ENCODE assay signal across 24 mouse cellular contexts in genomic region chr7:43776506-43776905, GRCm38 (mm10). TPM values are rescaled to one million over a fixed set of nuclear protein-coding genes. Genes with fewer than 3 reads are reported as not detected.
A peak's percentile ranks its signal among the peaks of the same experiment; 100 is the strongest.
DNase-seq lines count a peak whose midpoint lies in the region; ATAC-seq lines count a peak whose summit lies in the region.
"Had no signal": no experiment of that assay in that cellular context is flagged by ENCODE, and none has a peak within 500 bp of the region (broad histone marks: within the 10 kb centered on the region; RNA-seq: fewer than 3 reads in every experiment).

No protein-coding gene starts in this region.

- H3K4me3 ChIP-seq in intestine, embryonic 14.5 days (ENCODE audit: low read depth, low read length) = no peak overlapping the region
- no peak overlapping the region for H3K4me3 ChIP-seq in intestine, embryonic 16.5 days (ENCODE audit: low read length)
- no peak overlapping the region for H3K4me3 ChIP-seq in limb, embryonic 10.5 days
- H3K4me3 ChIP-seq: forebrain, embryonic 15.5 days; heart, adult 2 months; heart, embryonic 12.5 days; hindbrain, embryonic 10.5 days; hindbrain, embryonic 15.5 days had no signal

- DNase-seq in intestine, embryonic 14.5 days (ENCODE audit: low spot score) = peak; percentile 18
- DNase-seq in right cerebral cortex, postnatal 10 days (ENCODE audit: low spot score in 2 of 2) = peak; percentile 2 to 4
- DNase-seq in right cerebral cortex, adult 2 months (ENCODE audit: low spot score in 2 of 2) = no peak
- peak; percentile 10 for DNase-seq in limb, embryonic 10.5 days (ENCODE audit: low spot score)
- no peak for DNase-seq in gastrocnemius, adult 8-10 months (ENCODE audit: low spot score in 2 of 2)
- DNase-seq: adrenal gland, adult 2 months; adrenal gland, postnatal 25 days; cerebellum, adult 18-20 months; cerebellum, adult 9-11 months; cerebellum, postnatal 36 days; gastrocnemius, postnatal 10 days had no signal

- no peak overlapping the region for H3K27ac ChIP-seq in intestine, embryonic 14.5 days (ENCODE audit: low read depth)
- no peak overlapping the region for H3K27ac ChIP-seq in intestine, embryonic 16.5 days (ENCODE audit: low read length)
- H3K27ac ChIP-seq in limb, embryonic 10.5 days = no peak overlapping the region
- H3K27ac ChIP-seq: forebrain, embryonic 15.5 days; heart, adult 2 months; hindbrain, embryonic 15.5 days had no signal

- H3K4me1 ChIP-seq in intestine, embryonic 14.5 days (replicated peaks; ENCODE audit: control insufficient read depth, insufficient read depth, low read length) = no peaks in the 10 kb centered on the region
- H3K4me1 ChIP-seq in intestine, embryonic 16.5 days (ENCODE audit: control insufficient read depth, insufficient read depth, low read length) = peaks cover 7% of the 10 kb centered on the region
- peaks cover 5% of the 10 kb centered on the region; the same call in 1 of the 2 replicates for H3K4me1 ChIP-seq in limb, embryonic 10.5 days
- H3K4me1 ChIP-seq: forebrain, embryonic 15.5 days; hindbrain, embryonic 15.5 days had no signal

- no peaks in the 10 kb centered on the region for H3K36me3 ChIP-seq in intestine, embryonic 14.5 days (ENCODE audit: control insufficient read depth, insufficient read depth, low read length)
- H3K36me3 ChIP-seq in intestine, embryonic 16.5 days (ENCODE audit: control insufficient read depth, insufficient read depth, low read length) = no peaks in the 10 kb centered on the region
- H3K36me3 ChIP-seq in limb, embryonic 10.5 days = no peaks in the 10 kb centered on the region
- H3K36me3 ChIP-seq: forebrain, embryonic 15.5 days; heart, embryonic 12.5 days; hindbrain, embryonic 10.5 days; hindbrain, embryonic 15.5 days had no signal

- 82% methylated on average over 5 of the region's 5 CpGs for WGBS in intestine, embryonic 14.5 days
- WGBS in intestine, embryonic 16.5 days = 83% methylated on average over 5 of the region's 5 CpGs
- 86% methylated on average over 5 of the region's 5 CpGs for WGBS in limb, embryonic 10.5 days

- no peaks in the 10 kb centered on the region for H3K9me3 ChIP-seq in intestine, embryonic 14.5 days (ENCODE audit: control insufficient read depth, low read length)
- H3K9me3 ChIP-seq in intestine, embryonic 16.5 days (ENCODE audit: control insufficient read depth, low read length) = no peaks in the 10 kb centered on the region
- no peaks in the 10 kb centered on the region for H3K9me3 ChIP-seq in limb, embryonic 10.5 days (replicated peaks)
- H3K9me3 ChIP-seq: forebrain, embryonic 15.5 days; heart, embryonic 12.5 days; hindbrain, embryonic 10.5 days; hindbrain, embryonic 15.5 days had no signal

- no peaks in the 10 kb centered on the region for H3K27me3 ChIP-seq in intestine, embryonic 14.5 days (replicated peaks; ENCODE audit: control insufficient read depth, insufficient read depth, low read length)
- no peaks in the 10 kb centered on the region for H3K27me3 ChIP-seq in intestine, embryonic 16.5 days (replicated peaks; ENCODE audit: control insufficient read depth, insufficient read depth, low read length)
- no peaks in the 10 kb centered on the region for H3K27me3 ChIP-seq in limb, embryonic 10.5 days (ENCODE audit: low read depth, poor library complexity, severe bottlenecking)
- H3K27me3 ChIP-seq: forebrain, embryonic 15.5 days; hindbrain, embryonic 15.5 days had no signal

- no peak for ATAC-seq in intestine, embryonic 14.5 days (replicated peaks; ENCODE audit: low FRiP score, low TSS enrichment, low read depth)
- no peak for ATAC-seq in intestine, embryonic 16.5 days
- ATAC-seq: forebrain, embryonic 15.5 days had no signal

- H3K9ac ChIP-seq in intestine, embryonic 14.5 days (ENCODE audit: low read length) = no peak overlapping the region
- no peak overlapping the region for H3K9ac ChIP-seq in intestine, embryonic 16.5 days (ENCODE audit: low read depth, low read length)
- H3K9ac ChIP-seq: forebrain, embryonic 15.5 days; heart, embryonic 12.5 days; hindbrain, embryonic 15.5 days had no signal

- H3K4me2 ChIP-seq in intestine, embryonic 14.5 days (ENCODE audit: low read length) = no peak overlapping the region
- H3K4me2 ChIP-seq in intestine, embryonic 16.5 days (ENCODE audit: low read depth, low read length) = no peak overlapping the region
- H3K4me2 ChIP-seq: forebrain, embryonic 15.5 days; heart, embryonic 12.5 days; hindbrain, embryonic 15.5 days had no signal

RNA-seq across cellular contexts. Expression of gene Klk11, which starts 2.1 kb away (rescaled TPM):
- polyA plus RNA-seq in intestine, embryonic 14.5 days (2014; fragmentation: Nextera tagmentation; extraction: Ambion mirVana) = not detected in 2 replicates
- polyA plus RNA-seq in intestine, embryonic 16.5 days (2015; fragmentation: Nextera tagmentation; extraction: Ambion mirVana) = 0.75 and 1.7 TPM in 2 replicates
- 0.13 and 0.33 TPM in 2 replicates for polyA plus RNA-seq in limb, embryonic 10.5 days (2016; fragmentation: Nextera tagmentation; extraction: Ambion mirVana)
- total RNA-seq in gastrocnemius, adult 8-10 months (2022) = under 1 TPM in 1 of 4 experiments, not detected in 3; 0.40 TPM
- total RNA-seq: adrenal gland, adult 2 months; adrenal gland, postnatal 25 days; CH12.LX; gastrocnemius, postnatal 10 days; gastrocnemius, postnatal 4 days; heart, postnatal 25 days had no signal
- polyA plus RNA-seq: adrenal gland, adult 2 months; embryonic facial prominence, embryonic 11.5 days; forebrain, embryonic 11.5 days; forebrain, embryonic 15.5 days; heart, embryonic 12.5 days; hindbrain, embryonic 10.5 days had no signal

RNA-seq across cellular contexts. Expression of gene Klk10, which starts 4.3 kb away (rescaled TPM):
- 1.1 and 1.4 TPM in 2 replicates for polyA plus RNA-seq in intestine, embryonic 14.5 days (2014; fragmentation: Nextera tagmentation; extraction: Ambion mirVana)
- 2.5 and 6.3 TPM in 2 replicates for polyA plus RNA-seq in intestine, embryonic 16.5 days (2015; fragmentation: Nextera tagmentation; extraction: Ambion mirVana)
- 0.20 and 0.25 TPM in 2 replicates for polyA plus RNA-seq in limb, embryonic 10.5 days (2016; fragmentation: Nextera tagmentation; extraction: Ambion mirVana)
- under 1 TPM; 0.27 to 0.53 (median 0.31) TPM for total RNA-seq in gastrocnemius, adult 8-10 months (2022)
- total RNA-seq: adrenal gland, postnatal 25 days; CH12.LX had no signal
- polyA plus RNA-seq: heart, embryonic 12.5 days had no signal

RNA-seq across cellular contexts. Expression of gene Klk12, which starts 7.8 kb away (rescaled TPM):
- not detected in 2 replicates for polyA plus RNA-seq in intestine, embryonic 14.5 days (2014; fragmentation: Nextera tagmentation; extraction: Ambion mirVana)
- not detected in 2 replicates for polyA plus RNA-seq in intestine, embryonic 16.5 days (2015; fragmentation: Nextera tagmentation; extraction: Ambion mirVana)
- not detected in 2 replicates for polyA plus RNA-seq in limb, embryonic 10.5 days (2016; fragmentation: Nextera tagmentation; extraction: Ambion mirVana)
- total RNA-seq in gastrocnemius, adult 8-10 months (2022) = not detected
- total RNA-seq: adrenal gland, adult 2 months; adrenal gland, postnatal 25 days; CH12.LX; ES-E14; gastrocnemius, postnatal 10 days; gastrocnemius, postnatal 4 days; heart, adult 2 months; heart, postnatal 25 days had no signal
- polyA plus RNA-seq: adrenal gland, adult 2 months; embryonic facial prominence, embryonic 11.5 days; forebrain, embryonic 11.5 days; forebrain, embryonic 15.5 days; heart, adult 2 months; heart, embryonic 12.5 days; heart, embryonic 16.5 days; hindbrain, embryonic 10.5 days; hindbrain, embryonic 15.5 days had no signal

RNA-seq across cellular contexts. Expression of gene Klk9, which starts 15.2 kb away (rescaled TPM):
- polyA plus RNA-seq in intestine, embryonic 14.5 days (2014; fragmentation: Nextera tagmentation; extraction: Ambion mirVana) = not detected in 2 replicates
- 0.15 TPM in 1 of 2 replicates, not detected in the other for polyA plus RNA-seq in intestine, embryonic 16.5 days (2015; fragmentation: Nextera tagmentation; extraction: Ambion mirVana)
- polyA plus RNA-seq in limb, embryonic 10.5 days (2016; fragmentation: Nextera tagmentation; extraction: Ambion mirVana) = 0.09 TPM in 1 of 2 replicates, not detected in the other
- total RNA-seq in gastrocnemius, adult 8-10 months (2022) = not detected
- total RNA-seq: adrenal gland, adult 2 months; adrenal gland, postnatal 25 days; gastrocnemius, postnatal 10 days; gastrocnemius, postnatal 4 days; heart, adult 2 months; heart, postnatal 25 days had no signal
- polyA plus RNA-seq: adrenal gland, adult 2 months; embryonic facial prominence, embryonic 11.5 days; forebrain, embryonic 11.5 days; forebrain, embryonic 15.5 days; heart, embryonic 12.5 days had no signal

RNA-seq across cellular contexts. Expression of gene Klk8, which starts 20.9 kb away (rescaled TPM):
- 26.7 and 29.9 TPM in 2 replicates for polyA plus RNA-seq in intestine, embryonic 14.5 days (2014; fragmentation: Nextera tagmentation; extraction: Ambion mirVana)
- 9.4 and 12.9 TPM in 2 replicates for polyA plus RNA-seq in intestine, embryonic 16.5 days (2015; fragmentation: Nextera tagmentation; extraction: Ambion mirVana)
- 13.7 and 16.4 TPM in 2 replicates for polyA plus RNA-seq in limb, embryonic 10.5 days (2016; fragmentation: Nextera tagmentation; extraction: Ambion mirVana)
- 1 to 10 TPM in 2 of 4 experiments, under 1 TPM in 2; 0.63 to 1.7 (median 0.95) TPM for total RNA-seq in gastrocnemius, adult 8-10 months (2022)

Comparison
In these comparisons a context has a peak if more than half of its experiments do, and no peak if none do; other contexts are left out.
1. DNase-seq: peak in intestine, embryonic 14.5 days (single experiment), right cerebral cortex, postnatal 10 days (2 of 2) and limb, embryonic 10.5 days (single experiment); none in right cerebral cortex, adult 2 months (0 of 2) and gastrocnemius, adult 8-10 months (0 of 2).